Mouse (Mus musculus) heart, embryonic 11.5 days (tissue): ENCODE data around the gene Tunar. TPM values are rescaled to one million over a fixed set of nuclear protein-coding genes. Genes with fewer than 3 reads are reported as not detected.

ENCODE experiments used
- ATAC-seq: fragments of 200-750 bp; cut with Nextera tagmentation; replicated peaks from 2 replicates; pipeline ENCODE4 v1.8.0; 2017; ENCODE audit warnings: moderate library complexity; ENCODE audit not compliant: insufficient number of reproducible peaks, low FRiP score, low TSS enrichment
- H3K27ac ChIP-seq: fragments of 300-500 bp; sonication (generic); 2 replicates; pipeline ENCODE4 v1.5.1; 2014; ENCODE audit warnings: mild to moderate bottlenecking, low read depth, low read length
- H3K27me3 ChIP-seq: fragments of 300-500 bp; sonication (generic); 2 replicates; pipeline ENCODE4 v1.6.1; 2014; ENCODE audit warnings: mild to moderate bottlenecking, low read length, mixed read lengths; ENCODE audit not compliant: control insufficient read depth, insufficient read depth
- H3K36me3 ChIP-seq: fragments of 300-500 bp; sonication (generic); 2 replicates; pipeline ENCODE4 v1.6.1; 2014; ENCODE audit warnings: mild to moderate bottlenecking, low read length, moderate library complexity, mixed read lengths; ENCODE audit not compliant: control insufficient read depth, insufficient read depth
- H3K4me1 ChIP-seq: fragments of 300-500 bp; sonication (generic); 2 replicates; pipeline ENCODE4 v1.6.1; 2014; ENCODE audit warnings: low read length; ENCODE audit not compliant: control insufficient read depth, insufficient read depth
- H3K4me2 ChIP-seq: fragments of 300-500 bp; sonication (generic); 2 replicates; pipeline ENCODE4 v1.6.1; 2014; ENCODE audit warnings: mild to moderate bottlenecking, moderate library complexity
- H3K4me3 ChIP-seq: fragments of 300-500 bp; sonication (generic); 2 replicates; pipeline ENCODE4 v1.5.1; 2014; ENCODE audit warnings: low read depth, low read length
- H3K9ac ChIP-seq: fragments of 300-500 bp; sonication (generic); 2 replicates; pipeline ENCODE4 v1.6.1; 2014; ENCODE audit warnings: mild to moderate bottlenecking, low read depth, low read length, moderate library complexity
- H3K9me3 ChIP-seq: fragments of 300-500 bp; sonication (generic); replicated peaks from 2 replicates; pipeline ENCODE4 v1.6.1; 2016; ENCODE audit warnings: low read length; ENCODE audit not compliant: control insufficient read depth
- WGBS: fragments of 180-500 bp; shearing (Covaris S2); extraction: QIAGEN DNeasy Blood & Tissue Kit; methylation state at CpG from one replicate; pipeline ENCODE4 v1.1.7; 2014; ENCODE audit not compliant: insufficient replicate concordance; 5-methylcytosine and 5-hydroxymethylcytosine counted together
- polyA plus RNA-seq: library from polyadenylated mRNA; unstranded; fragments of >200 nt; fragmentation: Nextera tagmentation; extraction: Ambion mirVana; gene quantifications from 2 replicates; pipeline ENCODE4 v1.2.1, GENCODE M21; 2014

The Tunar gene
- polyA plus RNA-seq, 1 experiment from 2014 or later: 0.14 TPM

- Histone ChIP-seq H3K27me3 (peaks cover 8% of the 10 kb centered on the region; the same call in 1 of the 2 replicates), H3K27ac (no peak overlapping the region), H3K4me2 (no peak overlapping the region), H3K4me1 (no peaks in the 10 kb centered on the region), H3K9me3 (no peaks in the 10 kb centered on the region), H3K9ac (no peak overlapping the region), H3K4me3 (no peak overlapping the region), H3K36me3 (no peaks in the 10 kb centered on the region)
- no peak for ATAC-seq
- 83% methylated on average over 13 of the region's 13 CpGs for WGBS
These were observed 23.1 kb downstream of the Tunar start for GRCm38 (mm10) chr12:105356781-105357180.

DNA sequence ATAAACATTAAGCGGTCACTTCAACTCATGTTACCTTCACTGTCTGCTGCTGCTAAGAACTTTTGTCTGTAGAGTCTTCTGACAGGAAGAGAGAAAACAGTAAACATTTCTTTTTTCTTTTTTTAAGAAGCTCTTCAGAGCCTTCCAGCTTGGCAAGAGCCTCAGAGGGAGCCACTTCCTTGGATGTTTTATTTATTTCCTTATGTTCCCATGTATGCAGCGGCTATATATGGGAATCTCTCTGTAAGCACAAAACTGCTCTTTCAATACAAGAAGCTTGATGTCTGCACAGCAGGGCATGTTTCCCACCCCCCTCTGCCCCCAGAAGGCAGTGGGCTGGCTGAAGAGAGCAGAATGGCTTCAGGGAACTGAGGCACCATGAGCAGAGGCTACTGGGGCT, 30.0 kb downstream of the Tunar start:
- Histone ChIP-seq H3K27me3 (peaks cover 21% of the 10 kb centered on the region), H3K4me3 (no peak overlapping the region), H3K36me3 (no peaks in the 10 kb centered on the region), H3K4me2 (no peak overlapping the region), H3K9me3 (no peaks in the 10 kb centered on the region), H3K9ac (no peak overlapping the region), H3K27ac (no peak overlapping the region), H3K4me1 (no peaks in the 10 kb centered on the region)
- 69% methylated on average over 2 of the region's 2 CpGs for WGBS
- ATAC-seq: no peak

- H3K9ac ChIP-seq: no peak overlapping the region
- H3K36me3 ChIP-seq: no peaks in the 10 kb centered on the region
- H3K27ac ChIP-seq: no peak overlapping the region
- H3K4me3 ChIP-seq: no peak overlapping the region
- 59% methylated on average over 8 of the region's 8 CpGs for WGBS
- H3K4me2 ChIP-seq: no peak overlapping the region
- no peak for ATAC-seq
- H3K27me3 ChIP-seq: peaks cover 67% of the 10 kb centered on the region
- H3K4me1 ChIP-seq: peaks cover 8% of the 10 kb centered on the region; the same call in 1 of the 2 replicates
- H3K9me3 ChIP-seq: no peaks in the 10 kb centered on the region
These were observed 40.9 kb downstream of the Tunar start for GRCm38 (mm10) chr12:105374564-105374963.

DNA sequence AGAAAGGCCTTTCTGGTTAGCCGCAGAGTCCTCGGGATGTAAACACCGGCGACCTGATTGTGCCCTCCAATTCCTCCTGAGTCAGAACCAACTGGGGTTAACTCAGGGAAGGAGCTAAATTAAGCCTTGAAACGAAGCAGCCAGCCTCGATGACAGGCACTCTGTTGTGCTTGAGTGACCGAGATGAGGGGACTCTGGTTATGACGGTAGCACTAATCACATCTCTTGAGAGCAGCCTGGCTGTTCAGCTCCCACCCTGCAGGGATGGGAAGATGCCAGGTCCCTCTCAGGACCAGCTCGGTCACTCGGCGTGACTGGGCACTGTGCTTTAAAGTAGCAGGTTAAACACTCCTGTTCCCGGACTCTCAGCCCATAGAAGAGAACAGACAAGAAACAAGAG, 43.3 kb downstream of the Tunar start:
- H3K36me3 ChIP-seq: no peaks in the 10 kb centered on the region
- no peak overlapping the region for H3K4me2 ChIP-seq
- H3K4me1 ChIP-seq: peaks cover 8% of the 10 kb centered on the region; the same call in 1 of the 2 replicates
- no peaks in the 10 kb centered on the region for H3K9me3 ChIP-seq
- no peak overlapping the region for H3K27ac ChIP-seq
- no peak overlapping the region for H3K4me3 ChIP-seq
- 34% methylated on average over 12 of the region's 12 CpGs for WGBS
- no peak overlapping the region for H3K9ac ChIP-seq
- peak; percentile 47; the same call in 1 of the 2 replicates for ATAC-seq
- H3K27me3 ChIP-seq: peaks cover 70% of the 10 kb centered on the region

- Histone ChIP-seq H3K27ac (no peak overlapping the region), H3K4me3 (no peak overlapping the region), H3K27me3 (peaks cover 70% of the 10 kb centered on the region), H3K9ac (no peak overlapping the region), H3K4me2 (no peak overlapping the region), H3K36me3 (no peaks in the 10 kb centered on the region), H3K4me1 (0 out of 2 replicates have a peak, but pooled peaks cover 2% of the 10 kb centered on the region), H3K9me3 (no peaks in the 10 kb centered on the region)
- 45% methylated on average over 7 of the region's 7 CpGs for WGBS
- no peak for ATAC-seq
These were observed 49.1 kb downstream of the Tunar start for GRCm38 (mm10) chr12:105382733-105383132.

GRCm38 (mm10) chr12:105394671-105395070, 61.0 kb downstream of the Tunar start:
- no peak overlapping the region for H3K4me2 ChIP-seq
- no peak for ATAC-seq
- H3K9me3 ChIP-seq: no peaks in the 10 kb centered on the region
- no peaks in the 10 kb centered on the region for H3K4me1 ChIP-seq
- H3K27me3 ChIP-seq: peaks cover 18% of the 10 kb centered on the region
- no peaks in the 10 kb centered on the region for H3K36me3 ChIP-seq
- no peak overlapping the region for H3K9ac ChIP-seq
- 84% methylated on average over 7 of the region's 7 CpGs for WGBS
- H3K4me3 ChIP-seq: no peak overlapping the region
- no peak overlapping the region for H3K27ac ChIP-seq

DNA sequence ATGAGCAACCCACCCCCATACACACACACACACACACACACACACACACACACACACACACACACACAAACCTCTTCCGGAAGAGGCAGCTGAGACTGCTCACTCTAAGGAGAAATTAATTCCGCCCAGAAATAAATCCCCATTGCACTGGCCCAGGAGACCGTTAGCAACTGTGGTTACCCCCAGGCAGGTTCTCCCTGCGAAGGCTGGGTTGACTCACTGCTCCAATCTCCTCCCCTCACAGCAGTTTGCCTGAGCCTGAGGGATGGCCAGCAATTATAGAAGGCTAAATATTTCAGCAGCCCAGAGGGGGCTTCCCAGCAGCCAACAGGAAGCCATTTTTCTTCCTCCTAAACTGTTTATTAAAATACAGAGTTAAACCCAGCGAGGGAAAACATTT, 64.5 kb downstream of the Tunar start:
- Histone ChIP-seq H3K27me3 (peaks cover 7% of the 10 kb centered on the region), H3K4me2 (no peak overlapping the region), H3K27ac (no peak overlapping the region), H3K9ac (no peak overlapping the region), H3K4me3 (no peak overlapping the region), H3K36me3 (no peaks in the 10 kb centered on the region), H3K9me3 (no peaks in the 10 kb centered on the region; the same call in 1 of the 2 replicates), H3K4me1 (no peaks in the 10 kb centered on the region)
- 62% methylated on average over 5 of the region's 5 CpGs for WGBS
- ATAC-seq: no peak

GRCm38 (mm10) chr12:105403742-105404141, 70.1 kb downstream of the Tunar start:
- no peaks in the 10 kb centered on the region; the same call in 1 of the 2 replicates for H3K9me3 ChIP-seq
- H3K4me1 ChIP-seq: no peaks in the 10 kb centered on the region
- no peak overlapping the region for H3K27ac ChIP-seq
- H3K9ac ChIP-seq: no peak overlapping the region
- no peak for ATAC-seq
- WGBS: 80% methylated on average over 5 of the region's 5 CpGs
- no peak overlapping the region for H3K4me2 ChIP-seq
- H3K4me3 ChIP-seq: no peak overlapping the region
- no peaks in the 10 kb centered on the region for H3K36me3 ChIP-seq
- no peaks in the 10 kb centered on the region for H3K27me3 ChIP-seq

- Histone ChIP-seq H3K9ac (no peak overlapping the region), H3K9me3 (no peaks in the 10 kb centered on the region), H3K36me3 (no peaks in the 10 kb centered on the region), H3K27me3 (no peaks in the 10 kb centered on the region), H3K4me2 (no peak overlapping the region), H3K4me3 (no peak overlapping the region), H3K4me1 (no peaks in the 10 kb centered on the region), H3K27ac (no peak overlapping the region)
- no peak for ATAC-seq
- WGBS: 57% methylated on average over 6 of the region's 6 CpGs
These were observed 72.3 kb downstream of the Tunar start for GRCm38 (mm10) chr12:105406008-105406407.
